Mouse (Mus musculus) neural tube, embryonic 14.5 days (tissue): ENCODE data around the gene Zfp949. TPM values are rescaled to one million over a fixed set of nuclear protein-coding genes. Genes with fewer than 3 reads are reported as not detected.

Source experiments
- ATAC-seq: fragments of 200-750 bp; cut with Nextera tagmentation; 2 replicates; pipeline ENCODE4 v1.8.0; 2017; ENCODE audit warnings: low read depth, mild to moderate bottlenecking, moderate TSS enrichment, moderate library complexity
- H3K27ac ChIP-seq: fragments of 300-500 bp; sonication (generic); 2 replicates; pipeline ENCODE4 v1.5.1; 2014; ENCODE audit warnings: low read depth, mild to moderate bottlenecking, control low read depth, low read length, moderate library complexity, mixed read lengths
- H3K27me3 ChIP-seq: fragments of 300-500 bp; sonication (generic); 2 replicates; pipeline ENCODE4 v1.6.1; 2014; ENCODE audit warnings: low read length; ENCODE audit not compliant: control insufficient read depth, insufficient read depth
- H3K36me3 ChIP-seq: fragments of 300-500 bp; sonication (generic); 2 replicates; pipeline ENCODE4 v1.6.1; 2014; ENCODE audit warnings: low read length, mixed read lengths; ENCODE audit not compliant: control insufficient read depth, insufficient read depth
- H3K4me1 ChIP-seq: fragments of 300-500 bp; sonication (generic); 2 replicates; pipeline ENCODE4 v1.6.1; 2014; ENCODE audit warnings: low read length; ENCODE audit not compliant: control insufficient read depth, insufficient read depth
- H3K4me2 ChIP-seq: fragments of 300-500 bp; sonication (generic); 2 replicates; pipeline ENCODE4 v1.6.1; 2014; ENCODE audit warnings: mild to moderate bottlenecking, low read depth, low read length, control low read depth
- H3K4me3 ChIP-seq: fragments of 300-500 bp; sonication (generic); 2 replicates; pipeline ENCODE4 v1.5.1; 2014; ENCODE audit warnings: low read depth, low read length, control low read depth, mixed read lengths
- H3K9ac ChIP-seq: fragments of 300-500 bp; sonication (generic); replicated peaks from 2 replicates; pipeline ENCODE4 v1.6.1; 2014; ENCODE audit warnings: low read depth, mild to moderate bottlenecking, control low read depth, low read length, mixed read lengths
- H3K9me3 ChIP-seq: fragments of 300-500 bp; sonication (generic); 2 replicates; pipeline ENCODE4 v1.6.1; 2016; ENCODE audit warnings: low read length; ENCODE audit not compliant: control insufficient read depth
- WGBS: fragments of 180-500 bp; shearing (Covaris S2); extraction: QIAGEN DNeasy Blood & Tissue Kit; methylation state at CpG from one replicate; pipeline ENCODE4 v1.1.7; 2014; 5-methylcytosine and 5-hydroxymethylcytosine counted together
- polyA plus RNA-seq: library from polyadenylated mRNA; unstranded; fragments of >200 nt; fragmentation: Nextera tagmentation; extraction: Ambion mirVana; gene quantifications from 2 replicates; pipeline ENCODE4 v1.2.1, GENCODE M21; 2014

The Zfp949 gene
- polyA plus RNA-seq, 1 experiment from 2014 or later: 21.2 TPM

GRCm38 (mm10) chr9:88529979-88530580 is 17.7 kb upstream of the Zfp949 start:
- 80% methylated on average over 5 of the region's 5 CpGs for WGBS
- Histone ChIP-seq H3K4me3 (no peak overlapping the region), H3K36me3 (no peaks in the 10 kb centered on the region), H3K27me3 (no peaks in the 10 kb centered on the region), H3K4me2 (no peak overlapping the region), H3K9me3 (no peaks in the 10 kb centered on the region), H3K4me1 (no peaks in the 10 kb centered on the region), H3K27ac (no peak overlapping the region), H3K9ac (no peak overlapping the region)
- ATAC-seq: no peak

DNA sequence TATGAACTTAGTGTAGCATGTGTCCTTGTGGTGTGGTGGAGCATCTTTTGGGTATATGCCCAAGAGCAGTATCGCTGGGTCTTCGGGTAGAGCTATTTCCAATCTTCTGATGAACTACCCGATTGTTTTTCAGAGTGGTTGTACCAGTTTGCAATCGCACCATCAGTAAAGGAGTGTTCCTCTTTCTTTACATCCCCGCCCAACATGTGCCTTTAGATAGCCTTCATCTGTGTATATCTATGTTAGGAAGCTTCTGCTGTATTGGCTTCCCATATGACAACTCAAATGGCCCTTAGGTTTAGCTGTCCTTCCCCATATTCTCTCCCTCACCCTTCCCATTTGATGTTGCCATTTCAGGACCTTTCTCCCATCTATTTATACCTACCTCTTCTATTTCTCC is 13.7 kb upstream of the Zfp949 start:
- WGBS: 96% methylated on average over 5 of the region's 5 CpGs
- no peaks in the 10 kb centered on the region for H3K4me1 ChIP-seq
- no peak overlapping the region for H3K4me3 ChIP-seq
- no peaks in the 10 kb centered on the region for H3K9me3 ChIP-seq
- H3K27me3 ChIP-seq: no peaks in the 10 kb centered on the region
- no peak overlapping the region for H3K9ac ChIP-seq
- no peaks in the 10 kb centered on the region for H3K36me3 ChIP-seq
- ATAC-seq: no peak
- no peak overlapping the region for H3K4me2 ChIP-seq
- no peak overlapping the region for H3K27ac ChIP-seq

DNA sequence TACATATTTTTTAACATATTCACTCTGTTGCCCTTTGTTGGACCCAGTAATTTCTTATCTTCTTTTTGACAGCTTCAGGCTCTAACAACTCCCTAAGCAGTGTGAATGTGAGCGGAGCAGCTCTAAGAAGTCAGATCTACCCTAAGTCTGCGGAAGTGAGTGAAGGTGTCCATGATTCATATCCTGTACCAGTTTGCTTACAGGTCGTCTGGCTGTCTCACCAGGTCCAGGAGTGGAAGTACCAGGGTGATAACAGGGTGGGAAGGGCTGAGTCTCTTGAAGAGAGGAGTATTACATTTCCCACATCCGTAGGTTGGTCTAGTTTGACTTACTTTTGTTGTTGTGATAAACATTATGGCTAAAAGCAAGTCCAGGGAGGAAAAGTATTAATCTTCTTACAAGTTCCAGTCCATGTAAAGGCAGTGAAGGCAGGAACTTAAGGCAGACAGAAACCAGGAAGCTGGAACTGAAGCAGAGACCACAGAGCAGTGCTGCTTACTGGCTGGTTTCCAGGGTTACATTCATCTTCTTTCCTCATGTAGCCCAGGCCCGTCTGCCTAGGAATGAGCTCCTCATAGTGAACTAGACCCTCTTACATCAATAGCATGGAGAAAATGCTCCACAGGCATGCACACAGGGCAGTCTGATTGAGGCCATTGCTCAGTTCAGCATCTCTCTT is 8.1 kb upstream of the Zfp949 start:
- H3K27ac ChIP-seq: no peak overlapping the region
- H3K4me2 ChIP-seq: no peak overlapping the region
- H3K4me1 ChIP-seq: no peaks in the 10 kb centered on the region
- no peaks in the 10 kb centered on the region for H3K36me3 ChIP-seq
- H3K9ac ChIP-seq: no peak overlapping the region
- no peaks in the 10 kb centered on the region for H3K9me3 ChIP-seq
- 86% methylated on average over 5 of the region's 5 CpGs for WGBS
- H3K4me3 ChIP-seq: no peak overlapping the region
- no peaks in the 10 kb centered on the region for H3K27me3 ChIP-seq
- no peak for ATAC-seq

DNA sequence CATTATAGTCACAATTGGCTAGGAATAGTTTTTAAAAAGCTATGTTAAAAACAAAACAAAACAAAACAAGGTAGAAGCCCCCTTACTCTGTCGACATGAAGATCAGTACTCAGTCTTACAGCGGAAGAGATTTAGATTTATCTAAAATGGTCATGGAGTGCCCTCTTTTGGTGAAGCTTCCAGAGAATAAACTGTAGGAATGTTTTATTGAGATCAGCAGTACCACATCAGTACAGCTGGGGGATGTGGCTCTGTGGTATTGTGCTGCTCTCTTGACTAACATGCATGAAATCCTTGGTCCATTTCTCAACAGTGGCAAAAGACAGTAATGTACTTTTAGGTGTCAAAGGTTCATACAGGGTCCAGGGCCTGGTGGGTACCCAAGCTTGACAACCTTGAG is 5.0 kb upstream of the Zfp949 start:
- Histone ChIP-seq H3K4me3 (no peak overlapping the region), H3K9ac (no peak overlapping the region), H3K4me1 (no peaks in the 10 kb centered on the region), H3K36me3 (no peaks in the 10 kb centered on the region), H3K9me3 (no peaks in the 10 kb centered on the region), H3K27ac (no peak overlapping the region), H3K27me3 (no peaks in the 10 kb centered on the region), H3K4me2 (no peak overlapping the region)
- 34% methylated on average over 2 of the region's 2 CpGs for WGBS
- ATAC-seq: peak; percentile 17; the same call in 1 of the 2 replicates

DNA sequence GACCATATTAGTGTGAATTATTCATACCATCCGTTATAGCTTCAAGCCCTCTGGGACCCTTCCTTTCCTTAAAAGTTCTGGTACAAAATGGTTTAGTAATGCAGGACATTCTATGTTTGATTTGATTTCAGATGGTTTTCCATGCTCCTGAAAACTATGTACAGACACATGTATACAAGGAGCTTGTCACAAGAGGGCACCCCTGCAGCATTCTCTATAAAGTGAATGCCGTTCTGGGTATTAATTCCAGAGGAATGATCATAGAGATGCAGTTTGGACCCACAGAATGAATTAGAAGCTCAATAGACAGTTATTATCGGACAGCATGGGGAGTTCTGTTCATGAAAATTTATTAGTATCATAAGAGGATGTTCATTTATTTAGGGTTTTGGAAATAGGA is 2.3 kb upstream of the Zfp949 start:
- Histone ChIP-seq H3K27ac (no peak overlapping the region), H3K27me3 (no peaks in the 10 kb centered on the region), H3K9ac (no peak overlapping the region)

GRCm38 (mm10) chr9:88546166-88546565 is 1.7 kb upstream of the Zfp949 start:
- no peaks in the 10 kb centered on the region for H3K27me3 ChIP-seq
- H3K9ac ChIP-seq: no peak overlapping the region
- no peak overlapping the region for H3K27ac ChIP-seq
- peaks cover 25% of the 10 kb centered on the region for H3K4me1 ChIP-seq
- H3K36me3 ChIP-seq: no peaks in the 10 kb centered on the region
- 0% methylated on average over 2 of the region's 2 CpGs for WGBS
- no peak for ATAC-seq
- H3K9me3 ChIP-seq: no peaks in the 10 kb centered on the region
- no peak overlapping the region for H3K4me2 ChIP-seq
- H3K4me3 ChIP-seq: no peak overlapping the region

More for the DNA sequence above, 2.3 kb upstream of the Zfp949 start:
- Histone ChIP-seq H3K4me3 (no peak overlapping the region), H3K36me3 (no peaks in the 10 kb centered on the region), H3K4me2 (no peak overlapping the region), H3K4me1 (peaks cover 19% of the 10 kb centered on the region), H3K9me3 (no peaks in the 10 kb centered on the region)
- ATAC-seq: no peak
- 22% methylated on average over 3 of the region's 3 CpGs for WGBS

- H3K4me3 ChIP-seq: no peak overlapping the region
- no peak overlapping the region for H3K4me2 ChIP-seq
- ATAC-seq: no peak
- H3K4me1 ChIP-seq: peaks cover 26% of the 10 kb centered on the region
- H3K27ac ChIP-seq: no peak overlapping the region
- no peaks in the 10 kb centered on the region for H3K9me3 ChIP-seq
- WGBS: 73% methylated on average over 8 of the region's 8 CpGs
- no peaks in the 10 kb centered on the region for H3K27me3 ChIP-seq
- H3K9ac ChIP-seq: no peak overlapping the region
- no peaks in the 10 kb centered on the region for H3K36me3 ChIP-seq
These were observed 1.2 kb upstream of the Zfp949 start for GRCm38 (mm10) chr9:88546657-88547056.

- no peaks in the 10 kb centered on the region for H3K9me3 ChIP-seq
- H3K4me2 ChIP-seq: peak overlapping the region; percentile 59
- ATAC-seq: peak; percentile 55
- H3K4me1 ChIP-seq: peaks cover 26% of the 10 kb centered on the region
- H3K27me3 ChIP-seq: no peaks in the 10 kb centered on the region
- H3K9ac ChIP-seq: no peak overlapping the region
- H3K4me3 ChIP-seq: peak overlapping the region; percentile 56
- no peak overlapping the region for H3K27ac ChIP-seq
- WGBS: 26% methylated on average over 7 of the region's 7 CpGs
- no peaks in the 10 kb centered on the region for H3K36me3 ChIP-seq
These were observed 550 bp upstream of the Zfp949 start for GRCm38 (mm10) chr9:88547270-88547669.

GRCm38 (mm10) chr9:88548614-88548945 is 760 bp downstream of the Zfp949 start:
- peak overlapping the region; percentile 59 for H3K4me2 ChIP-seq
- H3K4me1 ChIP-seq: peaks cover 26% of the 10 kb centered on the region
- H3K9me3 ChIP-seq: no peaks in the 10 kb centered on the region
- peak; percentile 11 for ATAC-seq
- peak overlapping the region; percentile 80 for H3K27ac ChIP-seq
- no peaks in the 10 kb centered on the region for H3K27me3 ChIP-seq
- WGBS: 8% methylated on average over 8 of the region's 8 CpGs
- H3K4me3 ChIP-seq: peak overlapping the region; percentile 56
- H3K9ac ChIP-seq: peak overlapping the region; percentile 52
- no peaks in the 10 kb centered on the region for H3K36me3 ChIP-seq
